Mouse (Mus musculus): ENCODE measurements around the gene Antxr1. TPM values are rescaled to one million over a fixed set of nuclear protein-coding genes. Genes with fewer than 3 reads are reported as not detected.

Antxr1 gene
- polyA plus RNA-seq, 2 experiments: 0.27 to 0.75 TPM

DNA sequence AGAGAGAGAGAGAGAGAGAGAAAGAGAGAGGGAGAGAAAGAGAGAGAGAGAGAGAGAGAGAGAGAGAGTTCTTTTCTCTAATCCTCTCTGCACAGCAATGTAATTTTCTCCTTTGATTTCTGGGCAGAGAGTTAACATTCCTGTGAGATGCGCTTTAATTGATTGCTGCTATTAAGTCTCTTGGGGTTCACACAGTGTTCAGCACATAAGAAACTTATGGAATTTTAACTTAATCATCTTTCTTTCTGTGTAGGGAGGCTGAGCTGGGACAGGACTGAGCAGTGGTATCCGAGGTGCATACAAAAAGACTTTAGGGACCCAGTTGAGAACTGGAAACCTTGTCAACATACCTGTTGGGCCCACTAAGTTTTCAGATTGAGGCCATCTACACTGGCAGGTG is 132.6 kb downstream of the Antxr1 start:
- peaks cover 0 to 6% of the 10 kb centered on the region in 2 experiments; a peak in 1 of 4 replicates for H3K4me1 ChIP-seq (replicated peaks; ENCODE audit: control insufficient read depth in 2 of 2, insufficient read depth in 2 of 2, low read length in 1 of 2)
- no peak overlapping the region for H3K4me2 ChIP-seq (ENCODE audit: low read depth)
- 67% methylated on average over 2 of the region's 2 CpGs for WGBS (ENCODE audit: insufficient replicate concordance)
- no peak overlapping the region for H3K9ac ChIP-seq (replicated peaks)
- H3K36me3 ChIP-seq (replicated peaks; ENCODE audit: control insufficient read depth, insufficient read depth, low read depth): no peaks in the 10 kb centered on the region
- ATAC-seq (ENCODE audit: insufficient read depth) (no peak), DNase-seq (ENCODE audit: low read depth in 3 of 3, low spot score in 3 of 3) (no peak)
- no peak overlapping the region for H3K27ac ChIP-seq
- no peak overlapping the region for H3K4me3 ChIP-seq (ENCODE audit: insufficient read depth in 1 of 2, low read depth in 2 of 2, low read length in 2 of 2)
- no peaks in the 10 kb centered on the region for H3K27me3 ChIP-seq (ENCODE audit: control insufficient read depth, insufficient read depth, low read length)
- no peaks in the 10 kb centered on the region for H3K9me3 ChIP-seq (ENCODE audit: control insufficient read depth, low read length)
- no peak for TF ChIP-seq EP300 (IDR thresholded peaks at IDR 0.05; ENCODE audit: low read depth)
- no peak for TF ChIP-seq CTCF (IDR thresholded peaks at IDR 0.05; ENCODE audit: low read depth)

GRCm38 (mm10) chr6:87202048-87202605 is 133.5 kb downstream of the Antxr1 start:
- no peak overlapping the region for H3K4me2 ChIP-seq (ENCODE audit: low read depth)
- no peak overlapping the region for H3K27ac ChIP-seq
- H3K9me3 ChIP-seq (ENCODE audit: control insufficient read depth, low read length): no peaks in the 10 kb centered on the region
- peaks cover 0 to under 1% of the 10 kb centered on the region in 2 experiments; a peak in 1 of 4 replicates for H3K4me1 ChIP-seq (replicated peaks; ENCODE audit: control insufficient read depth in 2 of 2, insufficient read depth in 2 of 2, low read length in 1 of 2)
- H3K9ac ChIP-seq (replicated peaks): no peak overlapping the region
- DNase-seq (ENCODE audit: low read depth in 3 of 3, low spot score in 3 of 3): no peak
- no peak for TF ChIP-seq CTCF (IDR thresholded peaks at IDR 0.05; ENCODE audit: low read depth)
- no peak for TF ChIP-seq EP300 (IDR thresholded peaks at IDR 0.05; ENCODE audit: low read depth)
- WGBS (ENCODE audit: insufficient replicate concordance): 73% methylated on average over 13 of the region's 13 CpGs
- no peaks in the 10 kb centered on the region for H3K27me3 ChIP-seq (ENCODE audit: control insufficient read depth, insufficient read depth, low read length)
- no peaks in the 10 kb centered on the region for H3K36me3 ChIP-seq (replicated peaks; ENCODE audit: control insufficient read depth, insufficient read depth, low read depth)
- H3K4me3 ChIP-seq (ENCODE audit: insufficient read depth in 1 of 2, low read depth in 2 of 2, low read length in 2 of 2): no peak overlapping the region
- ATAC-seq (ENCODE audit: insufficient read depth): no peak

DNA sequence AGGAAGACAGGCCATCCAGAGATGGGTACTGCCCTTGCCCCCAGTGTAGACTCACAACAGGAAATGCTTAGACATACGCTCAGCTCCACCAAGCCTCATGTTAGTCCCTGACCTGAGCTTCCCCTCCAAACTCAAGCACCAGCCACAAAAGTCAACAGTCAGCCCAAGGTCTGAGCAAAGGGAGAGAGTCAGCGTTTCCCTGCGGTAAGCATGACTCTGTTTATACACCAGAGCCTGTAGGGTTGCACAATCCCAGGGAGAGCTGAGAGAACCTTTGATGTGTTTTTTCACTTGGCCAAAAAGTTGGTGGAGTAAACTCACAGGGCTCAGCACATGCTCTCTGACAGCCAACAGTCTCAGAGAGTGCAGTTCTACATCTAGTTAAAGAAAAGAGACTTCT is 145.9 kb downstream of the Antxr1 start:
- no peaks in the 10 kb centered on the region for H3K9me3 ChIP-seq (ENCODE audit: control insufficient read depth, low read length)
- peak in 2 of 3 experiments; percentile 26 to 39 for DNase-seq (ENCODE audit: low read depth in 3 of 3, low spot score in 3 of 3)
- ATAC-seq (ENCODE audit: insufficient read depth): peak; percentile 57
- H3K4me1 ChIP-seq (replicated peaks; ENCODE audit: control insufficient read depth in 2 of 2, insufficient read depth in 2 of 2, low read length in 1 of 2): peaks cover 22 to 40% of the 10 kb centered on the region in 2 experiments
- H3K36me3 ChIP-seq (replicated peaks; ENCODE audit: control insufficient read depth, insufficient read depth, low read depth): no peaks in the 10 kb centered on the region
- no peak overlapping the region for H3K4me3 ChIP-seq (ENCODE audit: insufficient read depth in 1 of 2, low read depth in 2 of 2, low read length in 2 of 2)
- TF ChIP-seq CTCF (IDR thresholded peaks at IDR 0.05; ENCODE audit: low read depth) (no peak), EP300 (IDR thresholded peaks at IDR 0.05; ENCODE audit: low read depth) (no peak)
- H3K4me2 ChIP-seq (ENCODE audit: low read depth): no peak overlapping the region
- H3K27ac ChIP-seq: peak overlapping the region; percentile 4
- WGBS (ENCODE audit: insufficient replicate concordance): 39% methylated on average over 3 of the region's 3 CpGs
- no peak overlapping the region for H3K9ac ChIP-seq (replicated peaks)
- H3K27me3 ChIP-seq (ENCODE audit: control insufficient read depth, insufficient read depth, low read length): no peaks in the 10 kb centered on the region

DNA sequence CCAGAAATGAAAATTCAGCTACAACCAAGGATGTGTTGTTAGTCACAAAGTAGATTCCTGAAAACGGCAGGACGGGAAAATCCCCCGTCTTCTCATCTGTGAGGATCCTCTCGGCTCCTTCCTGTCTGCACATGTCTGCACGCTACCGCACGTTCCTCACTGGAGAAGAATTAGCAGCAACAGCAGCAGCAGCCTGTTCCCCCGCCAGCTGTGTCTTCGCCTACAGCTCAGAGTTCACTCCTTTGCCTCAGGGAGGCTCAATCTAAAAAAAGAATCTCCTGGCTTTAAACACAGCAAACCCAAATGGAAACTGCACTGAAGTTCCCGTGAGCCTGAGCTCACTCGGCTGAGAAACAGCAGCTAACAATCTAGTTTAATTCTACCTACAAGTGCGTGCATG is 148.6 kb downstream of the Antxr1 start:
- Histone ChIP-seq H3K36me3 (replicated peaks; ENCODE audit: control insufficient read depth, insufficient read depth, low read depth) (no peaks in the 10 kb centered on the region), H3K27me3 (ENCODE audit: control insufficient read depth, insufficient read depth, low read length) (no peaks in the 10 kb centered on the region), H3K4me2 (ENCODE audit: low read depth) (no peak overlapping the region), H3K27ac (no peak overlapping the region), H3K4me3 (ENCODE audit: insufficient read depth in 1 of 2, low read depth in 2 of 2, low read length in 2 of 2) (no peak overlapping the region), H3K9me3 (ENCODE audit: control insufficient read depth, low read length) (no peaks in the 10 kb centered on the region), H3K4me1 (replicated peaks; ENCODE audit: control insufficient read depth in 2 of 2, insufficient read depth in 2 of 2, low read length in 1 of 2) (peaks cover 45 to 67% of the 10 kb centered on the region in 2 experiments), H3K9ac (replicated peaks) (no peak overlapping the region; the same call in 1 of the 2 replicates)
- WGBS (ENCODE audit: insufficient replicate concordance): 71% methylated on average over 12 of the region's 12 CpGs
- no peak for ATAC-seq (ENCODE audit: insufficient read depth)
- DNase-seq (ENCODE audit: low read depth in 3 of 3, low spot score in 3 of 3): no peak
- TF ChIP-seq CTCF (IDR thresholded peaks at IDR 0.05; ENCODE audit: low read depth) (no peak), EP300 (IDR thresholded peaks at IDR 0.05; ENCODE audit: low read depth) (no peak)

DNA sequence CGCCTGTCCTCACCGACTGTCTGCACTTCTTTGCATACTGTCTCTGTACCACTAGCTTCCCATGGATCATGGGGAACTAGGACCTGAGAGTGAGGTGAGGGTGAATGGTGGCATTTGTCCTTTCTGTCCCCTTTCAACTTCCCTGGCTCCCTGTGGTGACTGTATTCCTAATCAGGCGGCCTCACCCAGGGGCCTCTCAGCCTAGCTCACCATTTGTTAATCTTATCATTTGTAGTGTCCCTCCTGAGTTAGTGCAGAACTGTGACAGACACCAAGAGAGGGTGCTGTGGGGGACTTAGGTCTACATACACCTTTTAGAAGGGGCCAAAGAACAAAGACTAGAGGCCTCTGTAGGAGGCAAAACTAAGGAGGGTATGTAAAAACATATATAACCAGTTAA is 151.2 kb downstream of the Antxr1 start:
- peak; percentile 63 for TF ChIP-seq EP300 (IDR thresholded peaks at IDR 0.05; ENCODE audit: low read depth)
- peak; percentile 41 for TF ChIP-seq CTCF (IDR thresholded peaks at IDR 0.05; ENCODE audit: low read depth)
- no peaks in the 10 kb centered on the region for H3K36me3 ChIP-seq (replicated peaks; ENCODE audit: control insufficient read depth, insufficient read depth, low read depth)
- H3K4me1 ChIP-seq (replicated peaks; ENCODE audit: control insufficient read depth in 2 of 2, insufficient read depth in 2 of 2, low read length in 1 of 2): peaks cover 45 to 58% of the 10 kb centered on the region in 2 experiments
- peak overlapping the region; percentile 94 for H3K4me2 ChIP-seq (ENCODE audit: low read depth)
- peak overlapping the region; percentile 90 for H3K27ac ChIP-seq
- peak overlapping the region; percentile 67 for H3K9ac ChIP-seq (replicated peaks)
- H3K27me3 ChIP-seq (ENCODE audit: control insufficient read depth, insufficient read depth, low read length): no peaks in the 10 kb centered on the region
- H3K9me3 ChIP-seq (ENCODE audit: control insufficient read depth, low read length): no peaks in the 10 kb centered on the region
- 30% methylated on average over 3 of the region's 3 CpGs for WGBS (ENCODE audit: insufficient replicate concordance)
- ATAC-seq (ENCODE audit: insufficient read depth): peak; percentile 96
- H3K4me3 ChIP-seq (ENCODE audit: insufficient read depth in 1 of 2, low read depth in 2 of 2, low read length in 2 of 2): peak overlapping the region; percentile 21 to 44
- DNase-seq (ENCODE audit: low read depth in 3 of 3, low spot score in 3 of 3): peak; percentile 68 to 72 (median 69)

Data from liver, embryonic 14.5 days (tissue).